Mouse (Mus musculus) brain, embryonic 14.5 days (tissue): Measurements from ENCODE around the gene Hoxc12. TPM values are rescaled to one million over a fixed set of nuclear protein-coding genes. Genes with fewer than 3 reads are reported as not detected.

Experiments
- DNase-seq: peaks from one replicate; pipeline ENCODE4 v3.0.0-alpha.2; 2011; ENCODE audit warnings: low read depth
- CTCF ChIP-seq: fragments of 200-500 bp; IDR thresholded peaks from 2 replicates; pipeline ENCODE4 v1.5.1; 2012; ENCODE audit warnings: inconsistent platforms, mild to moderate bottlenecking, moderate library complexity, borderline replicate concordance; ENCODE audit not compliant: insufficient read depth, insufficient read length; ENCODE audit errors: extremely low read depth
- POLR2A ChIP-seq: fragments of 200-500 bp; IDR thresholded peaks from 2 replicates; pipeline ENCODE4 v1.6.1; 2012; ENCODE audit warnings: mild to moderate bottlenecking, inconsistent platforms, borderline replicate concordance; ENCODE audit not compliant: poor library complexity, insufficient read depth, insufficient read length, severe bottlenecking; ENCODE audit errors: extremely low read depth
- polyA plus RNA-seq: library from polyadenylated mRNA; depleted of rRNA; stranded (reverse); fragments of >200 nt; gene quantifications from 2 replicates; pipeline ENCODE4 v1.2.3, GENCODE M21; 2012

The Hoxc12 gene
- polyA plus RNA-seq, 1 experiment: not detected

DNA sequence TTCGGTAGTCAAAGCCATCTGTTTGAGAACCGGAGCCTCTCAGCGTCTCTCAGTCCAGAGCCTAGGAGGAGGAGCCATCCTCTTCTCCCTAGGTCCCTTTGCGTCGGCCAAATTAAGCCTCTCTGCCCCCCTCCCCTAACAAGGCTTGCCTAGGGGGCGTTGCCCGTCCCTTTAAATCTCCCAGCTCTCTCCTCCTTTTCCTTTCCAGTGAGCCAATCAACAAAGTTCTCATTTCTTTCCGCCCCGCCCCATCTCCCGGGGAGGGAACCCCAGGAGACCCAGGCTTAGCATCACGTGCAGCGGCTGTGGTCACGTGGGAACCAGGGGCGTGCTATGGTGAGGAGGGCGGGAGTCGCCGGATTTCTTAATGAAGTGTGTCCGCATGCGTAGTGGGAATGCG, 15.9 kb upstream of the Hoxc12 start:
- peak; percentile 82 for DNase-seq
- TF ChIP-seq CTCF (no peak), POLR2A (no peak)

DNA sequence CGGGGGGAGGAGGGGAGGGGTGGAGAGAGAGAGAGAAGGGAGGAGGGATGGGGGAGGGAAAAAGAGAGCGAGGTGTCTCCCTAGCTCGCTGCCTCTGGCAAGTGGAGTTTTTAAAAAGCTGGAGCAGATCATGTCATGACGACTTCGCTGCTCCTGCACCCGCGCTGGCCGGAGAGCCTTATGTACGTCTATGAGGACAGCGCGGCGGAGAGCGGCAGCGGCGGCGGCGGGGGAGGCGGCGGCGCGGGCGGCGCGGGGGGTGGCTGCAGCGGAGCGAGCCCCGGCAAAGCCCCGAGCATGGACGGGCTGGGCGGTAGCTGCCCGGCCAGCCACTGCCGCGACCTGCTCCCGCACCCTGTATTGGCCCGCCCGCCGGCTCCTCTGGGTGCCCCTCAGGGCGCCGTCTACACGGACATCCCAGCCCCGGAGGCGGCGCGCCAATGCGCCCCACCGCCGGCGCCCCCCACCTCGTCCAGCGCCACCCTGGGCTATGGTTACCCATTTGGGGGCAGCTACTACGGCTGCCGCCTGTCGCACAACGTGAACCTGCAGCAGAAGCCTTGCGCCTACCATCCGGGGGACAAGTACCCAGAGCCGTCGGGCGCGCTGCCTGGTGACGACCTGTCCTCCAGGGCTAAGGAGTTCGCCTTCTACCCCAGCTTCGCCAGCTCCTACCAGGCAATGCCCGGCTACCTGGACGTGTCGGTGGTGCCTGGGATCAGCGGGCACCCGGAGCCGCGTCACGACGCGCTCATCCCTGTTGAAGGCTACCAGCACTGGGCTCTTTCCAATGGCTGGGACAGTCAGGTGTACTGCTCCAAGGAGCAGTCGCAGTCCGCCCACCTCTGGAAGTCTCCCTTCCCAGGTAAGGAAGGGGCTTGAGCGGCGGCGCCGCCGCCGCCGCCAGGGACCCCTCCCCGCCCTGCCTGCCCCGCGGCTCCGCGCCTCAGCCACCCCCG, 15.2 kb upstream of the Hoxc12 start, which contains the start of gene Hoxc13:
Gene Hoxc13, plus strand, starts transcription at position 51 of the 959 bp plus-strand sequence.
- no peak for DNase-seq

GRCm38 (mm10) chr15:102922012-102922362, 14.6 kb upstream of the Hoxc12 start:
- DNase-seq: no peak
- TF ChIP-seq CTCF (no peak), POLR2A (no peak)

More for the DNA sequence above, 15.2 kb upstream of the Hoxc12 start, which contains the start of gene Hoxc13:
- TF ChIP-seq CTCF (no peak), POLR2A (no peak)

DNA sequence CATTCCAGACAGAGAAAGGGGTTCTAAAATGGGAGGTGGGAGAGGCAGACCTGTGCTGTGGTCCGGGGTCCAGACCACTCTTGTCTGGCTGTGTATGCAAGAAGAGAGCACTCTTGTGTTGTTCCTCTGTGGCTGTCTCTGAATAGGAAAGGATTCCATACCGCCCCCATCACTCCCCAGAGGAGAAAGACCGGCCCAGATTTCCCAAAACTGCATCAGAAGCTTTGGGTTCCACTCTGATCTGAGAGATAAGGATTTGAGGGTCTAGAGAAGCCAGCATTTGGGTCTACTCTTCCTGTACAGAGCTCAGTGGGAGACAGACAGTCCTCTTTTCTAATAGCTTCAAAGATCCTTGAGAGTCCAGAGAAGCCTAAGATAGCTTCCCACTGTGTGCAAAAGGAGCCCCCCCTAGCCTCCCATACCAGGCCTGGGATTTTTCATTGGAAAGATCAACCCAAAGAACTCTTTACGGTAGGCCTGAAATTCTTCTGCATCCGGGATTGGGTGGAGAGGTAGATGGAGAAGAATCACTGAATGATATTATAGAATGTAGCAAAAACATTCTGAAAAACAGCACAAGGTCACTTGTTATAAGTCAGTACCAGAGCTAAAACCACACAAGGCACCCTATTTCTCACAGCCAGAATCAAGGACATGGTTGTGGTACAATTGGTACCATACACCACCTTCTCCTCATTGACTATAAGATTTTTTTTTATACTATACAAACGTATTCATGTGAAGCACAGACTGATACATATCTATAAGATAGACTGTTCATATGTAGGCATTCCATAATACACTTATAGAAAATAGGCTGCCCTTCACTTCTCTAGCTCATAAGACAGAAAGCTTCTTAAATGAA, 13.7 kb upstream of the Hoxc12 start:
- DNase-seq: no peak
- no peak for TF ChIP-seq CTCF
- TF ChIP-seq POLR2A: no peak

DNA sequence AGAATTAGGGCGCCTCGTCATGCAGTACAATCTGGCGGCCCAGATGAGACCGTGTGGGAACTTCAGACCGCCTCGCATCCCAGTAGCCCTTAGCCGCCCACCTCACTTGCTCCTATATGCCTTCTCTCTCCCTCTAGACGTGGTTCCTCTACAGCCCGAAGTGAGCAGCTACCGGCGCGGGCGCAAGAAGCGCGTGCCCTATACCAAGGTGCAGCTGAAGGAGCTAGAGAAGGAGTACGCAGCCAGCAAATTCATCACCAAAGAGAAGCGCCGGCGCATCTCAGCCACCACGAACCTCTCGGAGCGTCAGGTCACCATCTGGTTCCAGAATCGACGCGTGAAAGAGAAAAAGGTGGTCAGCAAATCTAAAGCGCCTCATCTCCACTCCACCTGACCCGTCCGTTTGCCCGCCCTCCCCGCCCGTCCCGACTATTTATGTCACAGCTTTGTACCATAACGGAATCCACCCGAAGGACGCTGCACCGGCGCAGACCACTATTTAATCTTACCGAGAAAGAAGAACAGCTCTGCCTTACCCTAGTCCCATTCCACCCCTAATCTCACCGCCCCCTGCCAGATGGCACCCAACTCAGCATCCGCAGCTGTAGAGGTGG, 9.4 kb upstream of the Hoxc12 start:
- no peak for DNase-seq
- no peak for TF ChIP-seq POLR2A

GRCm38 (mm10) chr15:102931706-102932358, 4.7 kb upstream of the Hoxc12 start:
- TF ChIP-seq POLR2A (no peak), CTCF (no peak)
- DNase-seq: no peak

- DNase-seq: no peak
- no peak for TF ChIP-seq POLR2A
- no peak for TF ChIP-seq CTCF
Observed at GRCm38 (mm10) chr15:102934438-102934837, 2.1 kb upstream of the Hoxc12 start.

- TF ChIP-seq POLR2A (no peak), CTCF (no peak)
- DNase-seq: no peak
Observed at GRCm38 (mm10) chr15:102934897-102935296, 1.7 kb upstream of the Hoxc12 start.

DNA sequence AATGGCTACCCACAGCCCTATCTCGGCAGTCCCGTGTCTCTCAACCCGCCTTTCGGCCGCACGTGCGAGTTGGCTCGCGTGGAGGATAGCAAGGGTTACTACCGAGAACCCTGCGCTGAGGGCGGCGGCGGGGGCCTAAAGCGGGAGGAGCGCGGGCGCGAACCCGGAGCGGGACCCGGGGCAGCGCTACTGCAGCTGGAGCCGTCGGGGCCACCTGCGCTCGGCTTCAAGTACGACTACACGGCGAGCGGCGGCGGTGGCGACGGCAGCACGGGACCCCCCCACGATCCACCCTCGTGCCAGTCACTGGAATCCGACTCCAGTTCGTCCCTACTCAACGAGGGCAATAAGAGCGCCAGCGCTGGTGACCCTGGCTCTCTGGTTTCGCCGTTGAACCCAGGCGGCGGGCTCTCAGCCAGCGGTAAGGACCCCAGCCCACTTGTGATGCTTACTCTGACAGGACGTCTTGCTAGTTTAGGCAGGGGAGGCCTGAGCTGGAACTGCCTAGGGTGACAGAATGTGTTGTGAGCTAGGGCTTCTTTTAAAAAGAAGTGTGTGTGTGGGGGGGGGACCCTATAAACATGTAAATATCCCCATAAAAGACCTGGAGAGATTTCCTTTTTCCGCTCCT, 594 bp downstream of the Hoxc12 start:
- no peak for TF ChIP-seq CTCF
- no peak for TF ChIP-seq POLR2A

More for the DNA sequence above, 594 bp downstream of the Hoxc12 start:
- DNase-seq: no peak
